Mouse (Mus musculus) midbrain, embryonic 10.5 days (tissue): ENCODE measurements at regions not wholly inside any gene's neighbourhood (a gene's known extent, or its start where the extent isn't known, plus 50 kb on each side); places are given as distances from the start of the nearest gene placed in this dataset.
A peak's percentile ranks its signal among the peaks of the same experiment; 100 is the strongest.

Source experiments
- DNase-seq: peaks from one replicate; pipeline ENCODE4 v3.0.0-alpha.2; 2017; ENCODE audit warnings: low spot score
- H3K27ac ChIP-seq: fragments of 300-500 bp; sonication (generic); replicated peaks from 2 replicates; pipeline ENCODE4 v1.5.1; 2016; ENCODE audit warnings: mild to moderate bottlenecking
- H3K27me3 ChIP-seq: fragments of 300-500 bp; sonication (generic); 2 replicates; pipeline ENCODE4 v1.6.1; 2016; ENCODE audit warnings: low read depth, mild to moderate bottlenecking; ENCODE audit not compliant: poor library complexity, severe bottlenecking
- H3K36me3 ChIP-seq: fragments of 300-500 bp; sonication (generic); 2 replicates; pipeline ENCODE4 v1.6.1; 2016; ENCODE audit warnings: mild to moderate bottlenecking, moderate library complexity
- H3K4me1 ChIP-seq: fragments of 300-500 bp; sonication (generic); 2 replicates; pipeline ENCODE4 v1.6.1; 2016
- H3K4me3 ChIP-seq: fragments of 300-500 bp; sonication (generic); 2 replicates; pipeline ENCODE4 v1.5.1; 2016; ENCODE audit warnings: mild to moderate bottlenecking, moderate library complexity
- H3K9me3 ChIP-seq: fragments of 300-500 bp; sonication (generic); replicated peaks from 2 replicates; pipeline ENCODE4 v1.6.1; 2016; ENCODE audit warnings: mild to moderate bottlenecking
- WGBS: fragments of 180-500 bp; shearing (Covaris S2); methylation state at CpG from one replicate; pipeline ENCODE4 v1.1.7; 2016; 5-methylcytosine and 5-hydroxymethylcytosine counted together

DNA sequence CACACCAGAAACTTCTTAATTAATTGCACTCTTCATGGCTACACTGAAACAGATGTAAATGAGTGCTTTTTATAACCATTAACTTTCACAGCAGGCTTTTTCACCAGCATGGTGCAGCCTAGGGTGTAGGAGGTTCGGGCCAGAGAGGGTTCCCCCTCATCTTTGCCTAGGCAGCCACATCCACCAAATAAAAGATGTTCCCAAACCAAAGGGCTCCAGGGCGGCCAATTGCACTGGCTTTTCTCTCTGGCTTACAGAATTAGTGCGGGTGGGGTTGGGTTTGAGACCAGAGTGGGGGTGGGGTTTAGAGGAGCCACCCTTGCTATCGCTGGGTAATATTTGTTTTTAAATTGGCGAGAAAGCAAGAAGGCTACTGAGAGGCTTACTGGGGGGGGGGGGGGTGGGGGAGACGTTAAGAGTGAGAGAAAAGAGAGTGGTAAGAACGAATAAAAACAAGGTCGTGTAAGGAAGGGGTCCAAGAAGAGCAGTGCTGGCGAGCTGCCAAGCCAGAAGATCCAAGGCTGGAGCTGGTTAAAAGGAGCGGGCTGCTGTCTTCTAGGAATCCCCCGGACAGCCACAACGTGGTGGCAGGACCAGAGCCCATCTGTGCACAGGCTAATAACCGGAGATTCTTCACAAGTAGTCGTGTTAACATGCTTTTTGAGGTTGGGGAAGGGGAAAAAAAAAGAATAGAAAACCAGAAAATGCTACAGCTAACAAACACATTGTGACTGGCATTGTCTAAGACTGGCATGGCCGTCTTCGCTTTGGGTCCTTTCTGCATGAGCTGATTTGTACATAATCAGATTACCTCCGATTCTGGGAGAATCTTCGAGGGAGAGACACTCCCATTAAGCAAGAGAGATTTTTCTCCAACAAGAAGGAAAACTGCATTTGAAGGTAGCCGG is 134.0 kb upstream of the Pitx2 start:
- Histone ChIP-seq H3K4me1 (peaks cover 19% of the 10 kb centered on the region), H3K27me3 (peaks cover 16% of the 10 kb centered on the region), H3K9me3 (no peaks in the 10 kb centered on the region), H3K27ac (peak overlapping the region; percentile 69), H3K4me3 (peak overlapping the region; percentile 42), H3K36me3 (no peaks in the 10 kb centered on the region)
- 17% methylated on average over 19 of the region's 19 CpGs for WGBS
- DNase-seq = peak; percentile 33

DNA sequence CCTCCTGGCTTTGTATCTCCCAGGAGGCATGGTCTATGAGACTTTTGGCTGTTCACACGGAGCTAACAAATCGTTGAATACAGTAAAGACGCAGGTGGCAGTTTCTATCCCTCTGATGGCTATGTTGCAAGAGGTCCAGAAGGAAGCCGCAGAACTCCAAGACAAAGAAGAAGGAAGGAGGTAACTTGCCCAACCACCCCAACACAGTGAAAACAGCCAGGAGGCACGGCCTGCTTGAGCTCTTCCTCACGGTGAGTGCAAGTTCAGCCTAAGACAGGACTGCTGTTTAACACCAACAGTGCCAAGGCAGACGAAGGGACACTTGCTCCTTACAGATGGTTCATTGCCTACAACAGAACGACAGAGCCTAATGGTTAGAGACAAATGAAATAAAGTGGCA is 130.0 kb upstream of the Pitx2 start:
- Histone ChIP-seq H3K36me3 (no peaks in the 10 kb centered on the region), H3K4me1 (peaks cover 29% of the 10 kb centered on the region), H3K27me3 (peaks cover 33% of the 10 kb centered on the region), H3K27ac (no peak overlapping the region), H3K4me3 (no peak overlapping the region), H3K9me3 (no peaks in the 10 kb centered on the region)
- DNase-seq = no peak
- 76% methylated on average over 8 of the region's 8 CpGs for WGBS

DNA sequence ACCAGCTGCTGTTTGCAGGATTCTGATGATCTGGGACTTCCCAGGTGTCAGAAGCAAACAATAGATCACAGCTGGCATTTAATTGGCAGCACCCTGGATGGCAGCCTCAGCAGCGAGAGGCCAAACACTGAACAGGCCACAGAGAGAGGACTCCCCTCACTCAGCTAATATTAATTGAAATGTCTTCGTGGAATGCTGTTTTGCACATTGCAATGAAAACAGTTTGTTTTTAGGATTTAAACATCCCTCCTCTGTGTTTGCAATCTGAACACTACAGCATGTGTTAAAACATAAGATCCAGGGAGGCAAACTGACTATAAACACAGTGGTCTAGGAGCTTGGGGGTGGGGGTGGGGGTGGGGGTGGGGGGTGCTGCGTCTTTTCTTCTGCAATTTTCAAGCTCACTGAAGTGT is 129.2 kb upstream of the Pitx2 start:
- Histone ChIP-seq H3K9me3 (no peaks in the 10 kb centered on the region), H3K4me1 (peaks cover 25% of the 10 kb centered on the region), H3K4me3 (no peak overlapping the region), H3K27me3 (peaks cover 33% of the 10 kb centered on the region), H3K27ac (0 out of 2 replicates have a peak overlapping the region, but pooled peaks have one; percentile 3), H3K36me3 (no peaks in the 10 kb centered on the region)
- 8% methylated on average over 3 of the region's 3 CpGs for WGBS
- DNase-seq = no peak

DNA sequence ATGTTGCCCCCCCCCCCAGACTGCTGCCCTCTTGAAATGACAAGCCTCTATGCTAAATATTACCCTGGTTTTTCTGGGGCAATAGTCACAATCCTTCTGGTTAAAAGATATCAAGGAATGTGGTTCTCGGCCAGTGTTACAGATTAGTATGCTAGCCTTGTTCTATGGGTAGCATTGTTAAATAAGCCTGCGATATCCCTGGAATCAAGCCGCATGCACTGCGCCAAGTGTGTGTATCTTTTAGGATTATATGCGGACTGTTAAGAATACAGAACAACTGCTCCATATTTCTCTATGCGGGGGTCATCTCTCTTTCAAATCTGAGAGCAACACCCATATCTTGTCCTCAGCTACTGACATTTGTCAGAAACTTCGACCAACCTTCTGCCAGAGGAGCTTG is 128.7 kb upstream of the Pitx2 start:
- Histone ChIP-seq H3K4me3 (no peak overlapping the region), H3K27ac (no peak overlapping the region), H3K36me3 (no peaks in the 10 kb centered on the region), H3K4me1 (peaks cover 20% of the 10 kb centered on the region), H3K9me3 (no peaks in the 10 kb centered on the region), H3K27me3 (peaks cover 33% of the 10 kb centered on the region)
- DNase-seq = no peak
- 56% methylated on average over 7 of the region's 7 CpGs for WGBS

DNA sequence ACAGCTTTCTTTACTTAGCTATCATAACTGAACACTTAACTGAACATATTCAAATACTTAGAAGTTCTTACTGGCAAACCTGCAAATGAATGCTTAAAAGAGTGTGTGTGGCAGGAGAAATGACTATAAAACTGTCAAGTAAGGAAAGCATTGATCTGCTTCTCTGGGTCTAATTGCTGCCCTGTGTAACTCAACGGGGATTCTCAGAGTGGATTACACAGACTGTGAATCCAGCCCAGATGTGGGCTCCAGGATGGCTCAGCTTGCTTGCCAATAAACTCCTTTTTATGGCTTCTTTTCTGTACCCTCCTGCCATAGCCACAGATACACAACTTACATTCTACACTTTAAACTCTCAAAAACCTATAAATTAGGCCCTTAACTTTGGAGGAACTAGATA is 123.3 kb upstream of the Pitx2 start:
- no peak overlapping the region for H3K27ac ChIP-seq
- no peak for DNase-seq
- H3K27me3 ChIP-seq = peaks cover 16% of the 10 kb centered on the region
- no peaks in the 10 kb centered on the region for H3K36me3 ChIP-seq
- H3K4me1 ChIP-seq = peaks cover 6% of the 10 kb centered on the region; the same call in 1 of the 2 replicates
- H3K9me3 ChIP-seq = no peaks in the 10 kb centered on the region
- no peak overlapping the region for H3K4me3 ChIP-seq
- 40% methylated on average over 1 of the region's 1 CpGs for WGBS

DNA sequence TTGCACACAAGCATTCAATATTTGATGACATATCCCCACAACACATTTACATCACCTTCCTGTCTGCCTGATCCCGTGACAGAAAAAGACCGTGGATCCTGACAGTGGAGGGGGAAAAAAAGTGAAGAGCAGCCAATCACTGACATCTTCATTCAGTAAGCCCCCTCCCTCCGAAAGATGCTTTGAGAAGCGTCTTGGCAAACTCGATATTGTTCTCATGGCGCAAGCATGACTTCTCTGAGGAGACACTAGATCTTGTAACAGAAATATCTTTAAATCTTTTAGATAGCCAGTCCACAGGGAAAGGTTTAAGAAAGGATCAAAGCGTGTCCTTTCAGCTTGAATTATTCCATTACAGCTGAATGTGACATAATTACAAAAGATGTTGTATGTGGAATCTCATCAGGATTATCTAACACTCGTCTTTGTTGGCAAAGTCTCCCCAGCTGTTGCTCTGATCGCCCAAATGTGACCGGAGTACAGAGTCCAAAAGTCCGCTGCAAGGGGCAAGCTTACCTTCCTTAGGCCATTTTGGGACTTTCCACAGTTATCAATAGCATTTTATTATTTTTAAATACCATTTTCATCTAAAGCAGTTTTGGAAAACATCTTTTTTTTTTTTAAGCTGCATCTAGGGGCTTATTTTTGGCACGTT is 95.8 kb upstream of the Pitx2 start:
- Histone ChIP-seq H3K27me3 (peaks cover 57% of the 10 kb centered on the region), H3K9me3 (peaks cover 4% of the 10 kb centered on the region; the same call in 1 of the 2 replicates), H3K36me3 (no peaks in the 10 kb centered on the region), H3K27ac (no peak overlapping the region), H3K4me1 (peaks cover 24% of the 10 kb centered on the region), H3K4me3 (peak overlapping the region; percentile 16; the same call in 1 of the 2 replicates)
- DNase-seq = peak; percentile 22
- WGBS = 52% methylated on average over 12 of the region's 12 CpGs

DNA sequence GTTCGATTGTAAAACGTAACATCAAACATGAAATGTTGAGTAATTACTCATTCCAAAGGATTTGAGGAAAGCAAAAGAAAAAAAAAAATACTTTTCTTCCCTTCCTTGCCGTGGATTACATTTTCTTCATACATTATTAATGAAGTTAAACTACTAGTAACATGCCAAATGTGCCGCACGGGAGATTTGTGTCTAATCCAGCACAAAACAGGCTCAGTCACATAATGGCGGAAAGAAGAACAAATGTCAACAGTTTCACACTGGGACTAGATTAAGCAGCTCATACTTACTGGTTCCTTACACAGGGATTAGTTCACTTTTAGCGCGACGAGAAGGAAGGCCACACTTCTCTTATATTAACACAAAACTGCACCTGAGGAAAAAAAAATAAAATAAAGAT is 94.9 kb upstream of the Pitx2 start:
- H3K27me3 ChIP-seq = peaks cover 64% of the 10 kb centered on the region
- no peak for DNase-seq
- H3K4me1 ChIP-seq = peaks cover 24% of the 10 kb centered on the region
- no peaks in the 10 kb centered on the region for H3K36me3 ChIP-seq
- 51% methylated on average over 9 of the region's 9 CpGs for WGBS
- H3K27ac ChIP-seq = no peak overlapping the region
- no peaks in the 10 kb centered on the region for H3K9me3 ChIP-seq
- H3K4me3 ChIP-seq = 0 out of 2 replicates have a peak overlapping the region, but pooled peaks have one; percentile 18

DNA sequence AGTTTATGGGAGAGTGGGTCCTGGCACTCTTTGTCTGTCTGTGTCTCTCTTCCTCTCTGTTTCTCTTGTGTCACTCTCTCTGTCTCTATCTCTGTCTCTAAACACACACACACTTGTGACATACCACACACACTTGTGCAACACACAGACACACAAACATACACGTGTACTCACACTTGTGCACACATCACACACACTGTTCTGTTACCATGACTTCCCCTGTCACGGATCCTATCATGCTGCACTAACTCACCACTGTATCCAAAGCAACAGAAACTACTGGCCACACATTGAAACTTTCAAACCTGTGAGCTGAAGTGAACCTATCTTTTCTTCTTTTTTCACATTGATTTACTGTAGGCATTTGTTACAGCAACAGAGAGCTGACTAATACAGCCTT is 93.5 kb upstream of the Pitx2 start:
- Histone ChIP-seq H3K36me3 (no peaks in the 10 kb centered on the region), H3K27me3 (peaks cover 54% of the 10 kb centered on the region), H3K9me3 (no peaks in the 10 kb centered on the region), H3K4me3 (no peak overlapping the region), H3K4me1 (peaks cover 24% of the 10 kb centered on the region), H3K27ac (no peak overlapping the region)
- 87% methylated on average over 2 of the region's 2 CpGs for WGBS
- DNase-seq = no peak

DNA sequence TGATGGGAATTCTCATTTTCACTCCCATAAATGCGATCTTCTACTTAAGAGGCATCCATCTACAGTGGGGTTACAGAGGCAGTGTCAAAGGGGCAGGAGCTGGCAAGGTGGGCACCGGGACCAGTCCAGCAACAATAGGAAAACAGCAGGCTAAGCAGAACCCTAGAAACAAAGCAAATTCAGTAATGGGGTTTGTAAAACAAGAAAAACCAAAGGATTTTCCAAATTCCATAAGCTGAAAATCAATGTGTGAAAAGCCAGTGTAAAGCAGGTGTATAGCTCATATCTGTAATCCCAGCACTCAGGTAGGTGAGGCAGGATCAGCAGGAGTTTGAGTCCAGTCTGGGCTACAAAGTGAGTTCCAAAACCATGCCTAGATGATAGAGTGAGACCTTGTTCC is 69.2 kb upstream of the Pitx2 start:
- H3K4me1 ChIP-seq = peaks cover 29% of the 10 kb centered on the region
- peaks cover 10% of the 10 kb centered on the region for H3K27me3 ChIP-seq
- WGBS = 80% methylated on average over 2 of the region's 2 CpGs
- no peak for DNase-seq
- no peaks in the 10 kb centered on the region for H3K9me3 ChIP-seq
- H3K27ac ChIP-seq = peak overlapping the region; percentile 61
- no peak overlapping the region for H3K4me3 ChIP-seq
- H3K36me3 ChIP-seq = no peaks in the 10 kb centered on the region

DNA sequence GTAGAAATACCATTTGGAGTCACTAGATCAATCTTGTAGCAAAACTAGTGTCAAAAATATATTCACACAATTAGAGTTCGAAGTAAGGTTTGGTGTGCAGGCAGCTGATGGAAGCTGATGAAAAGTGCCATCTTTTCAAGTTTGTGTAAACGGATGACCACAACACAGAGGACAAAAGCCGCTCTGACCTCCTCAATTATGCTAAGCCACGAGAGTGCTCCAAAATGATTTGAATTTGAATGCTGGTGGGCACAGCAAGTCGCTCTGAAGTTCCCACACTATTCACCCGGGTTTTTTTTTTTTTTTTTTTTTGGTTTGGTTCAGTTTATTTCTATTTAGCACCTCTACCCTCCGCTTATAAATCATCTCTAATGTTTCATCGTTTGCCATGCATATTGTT is 68.5 kb upstream of the Pitx2 start:
- peaks cover 10% of the 10 kb centered on the region for H3K27me3 ChIP-seq
- H3K27ac ChIP-seq = 0 out of 2 replicates have a peak overlapping the region, but pooled peaks have one; percentile 61
- H3K36me3 ChIP-seq = no peaks in the 10 kb centered on the region
- H3K4me3 ChIP-seq = no peak overlapping the region
- no peaks in the 10 kb centered on the region for H3K9me3 ChIP-seq
- peak; percentile 50 for DNase-seq
- WGBS = 22% methylated on average over 8 of the region's 8 CpGs
- peaks cover 29% of the 10 kb centered on the region for H3K4me1 ChIP-seq

DNA sequence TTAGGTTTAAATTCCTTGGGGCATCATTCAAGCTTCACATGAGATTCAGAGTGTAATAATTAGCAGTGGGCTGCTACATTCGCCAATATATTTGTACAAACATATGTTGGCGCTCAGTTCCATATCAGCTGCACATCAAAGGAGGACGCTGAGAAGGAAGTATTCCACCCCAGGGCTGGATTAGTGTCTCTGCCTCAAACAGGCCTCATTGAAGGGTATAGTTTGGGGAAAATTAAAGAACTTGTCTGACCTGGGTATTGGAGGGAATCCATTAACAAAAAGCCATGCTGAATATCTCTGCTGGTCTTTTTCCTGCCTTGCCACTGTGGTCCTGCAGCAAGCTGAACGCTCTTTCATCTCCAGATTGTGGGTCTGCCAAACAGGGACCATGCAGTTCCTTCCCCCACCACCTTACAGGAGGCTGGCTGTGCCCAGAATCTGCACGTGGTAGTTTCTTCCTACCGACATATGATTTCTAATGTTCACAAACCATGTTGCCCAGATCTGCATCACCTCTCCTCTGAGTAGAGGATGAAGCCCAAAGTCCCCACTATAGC is 67.7 kb upstream of the Pitx2 start:
- H3K4me3 ChIP-seq = no peak overlapping the region
- H3K27ac ChIP-seq = peak overlapping the region; percentile 69
- H3K36me3 ChIP-seq = no peaks in the 10 kb centered on the region
- DNase-seq = peak; percentile 28
- peaks cover 29% of the 10 kb centered on the region for H3K4me1 ChIP-seq
- no peaks in the 10 kb centered on the region for H3K9me3 ChIP-seq
- peaks cover 10% of the 10 kb centered on the region for H3K27me3 ChIP-seq
- WGBS = 50% methylated on average over 6 of the region's 6 CpGs
